Mouse (Mus musculus) CH12.LX (cell line): ENCODE measurements around the gene Kdm7a. TPM values are rescaled to one million over a fixed set of nuclear protein-coding genes. Genes with fewer than 3 reads are reported as not detected.

ENCODE experiments used
- DNase-seq: peaks from one replicate; pipeline ENCODE4 v3.0.0-alpha.2; 2013; ENCODE audit errors: extremely low read depth
- H3K27ac ChIP-seq: 2 replicates; pipeline ENCODE4 v1.5.1; 2012; ENCODE audit warnings: low read depth, mild to moderate bottlenecking, control low read depth, moderate library complexity; ENCODE audit not compliant: insufficient read depth
- H3K27me3 ChIP-seq: replicated peaks from 2 replicates; pipeline ENCODE3; 2012; ENCODE audit warnings: inconsistent platforms
- H3K36me3 ChIP-seq, 2 experiments: replicated peaks in 1 of 2; 2 replicates each; pipeline versions ENCODE3 to v1.6.1; 2012; ENCODE audit warnings: inconsistent platforms in 1 of 2, low read length in 1 of 2, mild to moderate bottlenecking in 1 of 2, mixed read lengths in 1 of 2, moderate library complexity in 1 of 2; ENCODE audit not compliant: control insufficient read depth in 1 of 2, insufficient read depth in 1 of 2
- H3K4me1 ChIP-seq, 2 experiments: 2 replicates each; pipeline ENCODE4 v1.6.1; 2012; ENCODE audit warnings: inconsistent platforms in 1 of 2, moderate library complexity in 1 of 2; ENCODE audit not compliant: insufficient read depth in 2 of 2, control insufficient read depth in 1 of 2
- H3K4me2 ChIP-seq: 2 replicates; pipeline ENCODE4 v1.6.1; 2012; ENCODE audit warnings: low read depth, mild to moderate bottlenecking, control low read depth; ENCODE audit not compliant: poor library complexity, insufficient read depth, severe bottlenecking
- H3K4me3 ChIP-seq, 3 experiments: fragments of 150-350 bp in 1 of 3; sonication (generic) in 1 of 3; replicated peaks in 1 of 3; 2 replicates each; pipeline versions ENCODE3 to v1.5.1; 2011 to 2012; ENCODE audit warnings: low read depth in 2 of 3, low read length in 2 of 3, mild to moderate bottlenecking in 2 of 3, moderate library complexity in 2 of 3, control low read depth in 1 of 3, improper control_type of control experiment in 1 of 3, inconsistent platforms in 1 of 3, mixed read lengths in 1 of 3; ENCODE audit not compliant: poor library complexity in 1 of 3
- H3K79me2 ChIP-seq: replicated peaks from 2 replicates; pipeline ENCODE4 v1.6.1; 2012; ENCODE audit warnings: mild to moderate bottlenecking, moderate library complexity; ENCODE audit not compliant: control insufficient read depth, poor library complexity, insufficient read depth, severe bottlenecking; ENCODE audit errors: extremely low read depth
- H3K9ac ChIP-seq: 2 replicates; pipeline ENCODE4 v1.6.1; 2012; ENCODE audit warnings: low read depth, mild to moderate bottlenecking, control low read depth, moderate library complexity; ENCODE audit not compliant: insufficient read depth
- H3K9me3 ChIP-seq: replicated peaks from 2 replicates; pipeline ENCODE3; 2012; ENCODE audit warnings: low read length, inconsistent platforms, mixed read lengths
- BHLHE40 ChIP-seq: IDR thresholded peaks from 2 replicates; pipeline ENCODE4 v1.6.1; 2011; ENCODE audit warnings: mild to moderate bottlenecking, low read depth, low read length, improper control_type of control experiment
- CHD1 ChIP-seq: IDR thresholded peaks from 2 replicates; pipeline ENCODE4 v1.6.1; 2012; ENCODE audit warnings: low read depth, low read length, improper control_type of control experiment, inconsistent platforms
- CTCF ChIP-seq, 2 experiments: IDR thresholded peaks in 1 of 2; conservative IDR thresholded peaks in 1 of 2; 2 replicates each; pipeline ENCODE4 v1.5.1; 2011 to 2012; ENCODE audit warnings: low read depth in 2 of 2, low read length in 2 of 2, improper control_type of control experiment in 1 of 2, inconsistent platforms in 1 of 2, mild to moderate bottlenecking in 1 of 2, moderate library complexity in 1 of 2
- E2F4 ChIP-seq: IDR thresholded peaks from 2 replicates; pipeline ENCODE4 v1.6.1; 2011; ENCODE audit warnings: low read depth, low read length, improper control_type of control experiment; ENCODE audit not compliant: insufficient replicate concordance
- ELF1 ChIP-seq: IDR thresholded peaks from 2 replicates; pipeline ENCODE4 v1.6.1; 2014; ENCODE audit warnings: low read depth, mild to moderate bottlenecking, inconsistent platforms, low read length, improper control_type of control experiment
- HCFC1 ChIP-seq: IDR thresholded peaks from 2 replicates; pipeline ENCODE4 v1.6.1; 2012; ENCODE audit warnings: low read depth, mild to moderate bottlenecking, inconsistent platforms, low read length, improper control_type of control experiment
- IRF4 ChIP-seq: IDR thresholded peaks from 2 replicates; pipeline ENCODE4 v1.6.1; 2014; ENCODE audit warnings: low read depth, mild to moderate bottlenecking, inconsistent platforms, low read length, improper control_type of control experiment
- JUND ChIP-seq: conservative IDR thresholded peaks from 2 replicates; pipeline ENCODE4 v1.6.1; 2011; ENCODE audit warnings: low read depth, low read length, improper control_type of control experiment
- MAX ChIP-seq: IDR thresholded peaks from 2 replicates; pipeline ENCODE4 v1.6.1; 2011; ENCODE audit warnings: low read length, improper control_type of control experiment
- MAZ ChIP-seq: IDR thresholded peaks from 2 replicates; pipeline ENCODE4 v1.6.1; 2012; ENCODE audit warnings: low read depth, mild to moderate bottlenecking, inconsistent platforms, low read length, improper control_type of control experiment, moderate library complexity
- MEF2A ChIP-seq: IDR thresholded peaks from 2 replicates; pipeline ENCODE4 v1.6.1; 2014; ENCODE audit warnings: low read depth, mild to moderate bottlenecking, inconsistent platforms, low read length, improper control_type of control experiment, borderline replicate concordance
- MXI1 ChIP-seq: IDR thresholded peaks from 2 replicates; pipeline ENCODE4 v1.6.1; 2011; ENCODE audit warnings: mild to moderate bottlenecking, low read depth, low read length, improper control_type of control experiment
- MYC ChIP-seq: IDR thresholded peaks from 2 replicates; pipeline ENCODE4 v1.6.1; 2011; ENCODE audit warnings: low read depth, mild to moderate bottlenecking, improper control_type of control experiment, low read length
- NELFE ChIP-seq: IDR thresholded peaks from 2 replicates; pipeline ENCODE4 v1.6.1; 2011; ENCODE audit warnings: low read depth, low read length, improper control_type of control experiment
- NRF1 ChIP-seq: IDR thresholded peaks from 2 replicates; pipeline ENCODE4 v1.6.1; 2014; ENCODE audit warnings: low read depth, mild to moderate bottlenecking, inconsistent platforms, low read length, improper control_type of control experiment, moderate library complexity
- RAD21 ChIP-seq: IDR thresholded peaks from 2 replicates; pipeline ENCODE4 v1.6.1; 2011; ENCODE audit warnings: low read depth, mild to moderate bottlenecking, low read length, improper control_type of control experiment, moderate library complexity
- SIN3A ChIP-seq: IDR thresholded peaks from 2 replicates; pipeline ENCODE4 v1.6.1; 2012; ENCODE audit warnings: low read length, improper control_type of control experiment, inconsistent platforms
- SMC3 ChIP-seq: IDR thresholded peaks from 2 replicates; pipeline ENCODE4 v1.6.1; 2011; ENCODE audit warnings: low read depth, low read length, improper control_type of control experiment
- TCF12 ChIP-seq: IDR thresholded peaks from 2 replicates; pipeline ENCODE4 v1.6.1; 2014; ENCODE audit warnings: low read depth, mild to moderate bottlenecking, inconsistent platforms, low read length, improper control_type of control experiment
- UBTF ChIP-seq: IDR thresholded peaks from 2 replicates; pipeline ENCODE4 v1.6.1; 2012; ENCODE audit warnings: low read depth, mild to moderate bottlenecking, inconsistent platforms, low read length, improper control_type of control experiment, moderate library complexity
- USF1 ChIP-seq: IDR thresholded peaks from 2 replicates; pipeline ENCODE4 v1.6.1; 2014; ENCODE audit warnings: low read depth, mild to moderate bottlenecking, inconsistent platforms, low read length, improper control_type of control experiment
- USF2 ChIP-seq: conservative IDR thresholded peaks from 2 replicates; pipeline ENCODE4 v1.6.1; 2011; ENCODE audit warnings: low read depth, low read length, improper control_type of control experiment
- ZKSCAN1 ChIP-seq: IDR thresholded peaks from 2 replicates; pipeline ENCODE4 v1.6.1; 2012; ENCODE audit warnings: low read depth, inconsistent platforms, low read length, improper control_type of control experiment, borderline replicate concordance
- ZNF384 ChIP-seq: IDR thresholded peaks from 2 replicates; pipeline ENCODE4 v1.6.1; 2012; ENCODE audit warnings: low read depth, low read length, improper control_type of control experiment, inconsistent platforms
- dilution Hi-C: fragments of 300-500 bp; cut with MboI; formaldehyde crosslinking; loops from 2 replicates; pipeline ENCODE4 v1.14.3; 2020; ENCODE audit warnings: low sequenced_read_pairs; ENCODE audit not compliant: extremely low pct_unique_long_range_greater_than_20kb, extremely low pct_ligation_motif_present
- in situ Hi-C: fragments of 300-500 bp; cut with MboI; formaldehyde crosslinking; loops from 3 replicates; pipeline ENCODE4 v1.14.3; 2019; ENCODE audit warnings: low sequenced_read_pairs, low pct_ligation_motif_present, low pct_unique_long_range_greater_than_20kb, mixed read lengths
- polyA plus RNA-seq: library from polyadenylated mRNA; unstranded; fragments of >175 nt; gene quantifications from 2 replicates; pipeline ENCODE4 v1.2.1, GENCODE M21; 2012; ENCODE audit warnings: low read depth; ENCODE audit not compliant: insufficient read length
- total RNA-seq, 2 experiments: library from RNA; depleted of rRNA; stranded (reverse); fragments of 300-350 nt in 1 of 2; fragments of >200 nt in 1 of 2; gene quantifications; 2 replicates each; pipeline ENCODE4 v1.2.3; 2012 to 2014

The Kdm7a gene
- total and polyA plus RNA-seq, 3 experiments: 1.6 to 2.1 (median 1.7) TPM

- in situ Hi-C loops: no loop called here
- no peak for DNase-seq
- H3K36me3 ChIP-seq: no peaks in the 10 kb centered on the region
- no peak overlapping the region for H3K4me2 ChIP-seq
- no peaks in the 10 kb centered on the region for H3K27me3 ChIP-seq
- TF ChIP-seq SMC3 (no peak), ELF1 (no peak), HCFC1 (no peak), SIN3A (no peak), UBTF (no peak), ZNF384 (0 out of 2 replicates have a peak, but pooled peaks have one; percentile 9)
- TF ChIP-seq, all 38 proteins: peak for 1
- H3K4me3 ChIP-seq: no peak overlapping the region
- H3K4me1 ChIP-seq: peaks cover 8 to 36% of the 10 kb centered on the region in 2 experiments
- dilution Hi-C loops: no loop called here
- H3K9me3 ChIP-seq: no peaks in the 10 kb centered on the region
- no peaks in the 10 kb centered on the region for H3K79me2 ChIP-seq
- H3K9ac ChIP-seq: no peak overlapping the region
- no peak overlapping the region for H3K27ac ChIP-seq
These were observed 19.5 kb upstream of the Kdm7a start for GRCm38 (mm10) chr6:39225876-39226609.

DNA sequence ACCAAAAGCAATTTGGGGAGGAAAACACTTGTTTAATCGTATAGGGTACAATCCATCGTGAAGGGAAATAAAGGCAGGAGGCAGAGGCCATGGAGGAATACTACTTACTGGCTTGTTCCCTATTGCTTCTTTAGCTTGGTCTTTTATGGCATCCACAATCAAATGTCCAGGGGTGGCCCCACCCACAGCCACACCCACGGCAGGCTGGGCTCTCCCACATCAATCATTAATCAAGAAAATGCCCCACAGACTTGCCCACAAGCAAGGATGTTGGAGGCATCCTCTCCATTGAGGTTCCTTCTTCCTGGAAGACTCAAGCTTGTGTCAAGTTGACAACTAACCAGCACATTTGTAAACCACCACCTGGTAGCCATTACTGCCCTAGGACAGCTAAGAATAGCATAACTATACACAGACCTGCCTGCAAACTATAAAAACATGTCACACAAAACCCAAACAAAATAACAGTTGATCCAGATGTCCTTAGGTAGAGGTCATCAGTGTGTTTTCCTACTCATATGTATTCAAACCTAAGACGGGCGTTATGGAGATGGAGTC, 16.8 kb upstream of the Kdm7a start:
- Histone ChIP-seq H3K36me3 (no peaks in the 10 kb centered on the region), H3K79me2 (no peaks in the 10 kb centered on the region), H3K9ac (no peak overlapping the region), H3K4me2 (no peak overlapping the region), H3K9me3 (no peaks in the 10 kb centered on the region), H3K4me3 (no peak overlapping the region), H3K27ac (no peak overlapping the region), H3K27me3 (no peaks in the 10 kb centered on the region), H3K4me1 (peaks cover 6 to 23% of the 10 kb centered on the region in 2 experiments; a peak in 3 of 4 replicates)
- dilution Hi-C loops (no loop called here), in situ Hi-C loops (no loop called here)
- DNase-seq: no peak
- TF ChIP-seq CTCF (conservative IDR thresholded peaks at IDR 0.05 in 1 of 2, IDR thresholded peaks at IDR 0.05 in 1 of 2; ENCODE audit: low read depth in 2 of 2, low read length in 2 of 2): no peak
- TF ChIP-seq HCFC1: no peak
- TF ChIP-seq UBTF: no peak
- TF ChIP-seq ZKSCAN1: no peak
- no peak for TF ChIP-seq NRF1

- H3K79me2 ChIP-seq: no peaks in the 10 kb centered on the region
- no peak for TF ChIP-seq E2F4
- TF ChIP-seq USF2: no peak
- TF ChIP-seq MXI1: no peak
- TF ChIP-seq MAZ: no peak
- no peak for TF ChIP-seq ZNF384
- TF ChIP-seq SIN3A: no peak
- no peak for TF ChIP-seq RAD21
- TF ChIP-seq BHLHE40: no peak
- no peak for TF ChIP-seq NELFE
- no peak for TF ChIP-seq MEF2A
- no peak for TF ChIP-seq JUND
- no peak for TF ChIP-seq UBTF
- TF ChIP-seq CHD1: no peak
- TF ChIP-seq HCFC1: no peak
- no peak for TF ChIP-seq NRF1
- TF ChIP-seq IRF4: no peak
- TF ChIP-seq MYC: no peak
- no peak for TF ChIP-seq MAX
- no peak for TF ChIP-seq USF1
- TF ChIP-seq TCF12: no peak
- no peak overlapping the region for H3K4me3 ChIP-seq
- H3K4me1 ChIP-seq: peaks cover 6 to 23% of the 10 kb centered on the region in 2 experiments; a peak in 3 of 4 replicates
- peak overlapping the region; percentile 32; the same call in 1 of the 2 replicates for H3K4me2 ChIP-seq
- H3K9me3 ChIP-seq: peaks cover under 1% of the 10 kb centered on the region
- no peak overlapping the region for H3K9ac ChIP-seq
- no peak overlapping the region for H3K27ac ChIP-seq
- no peak for DNase-seq
- no peaks in the 10 kb centered on the region for H3K36me3 ChIP-seq
- dilution Hi-C loops (no loop called here), in situ Hi-C loops (no loop called here)
- no peaks in the 10 kb centered on the region for H3K27me3 ChIP-seq
These were observed 15.9 kb upstream of the Kdm7a start for GRCm38 (mm10) chr6:39222487-39222886.
